Mouse (Mus musculus): ENCODE measurements at regions not wholly inside any gene's neighbourhood (a gene's known extent, or its start where the extent isn't known, plus 50 kb on each side); places are given as distances from the start of the nearest gene placed in this dataset.

GRCm38 (mm10) chr9:14134894-14135450, 139.9 kb upstream of the Sesn3 start:
- Histone ChIP-seq H3K9ac (replicated peaks; ENCODE audit: low read length, poor library complexity, severe bottlenecking) (no peak overlapping the region), H3K9me3 (ENCODE audit: low read length) (no peaks in the 10 kb centered on the region), H3K4me3 (ENCODE audit: low read depth, low read length) (no peak overlapping the region), H3K4me1 (ENCODE audit: insufficient read depth, low read length) (no peaks in the 10 kb centered on the region), H3K36me3 (ENCODE audit: insufficient read depth, low read length) (no peaks in the 10 kb centered on the region), H3K27ac (ENCODE audit: low read depth, low read length) (no peak overlapping the region), H3K27me3 (ENCODE audit: insufficient read depth, low read length) (no peaks in the 10 kb centered on the region), H3K4me2 (ENCODE audit: low read depth, low read length, poor library complexity, severe bottlenecking) (no peak overlapping the region)
- no peak for ATAC-seq (ENCODE audit: low FRiP score)
- no peak for DNase-seq (ENCODE audit: low spot score)
- 73% methylated on average over 6 of the region's 6 CpGs for WGBS
- no peak for TF ChIP-seq CTCF (IDR thresholded peaks at IDR 0.05)

GRCm38 (mm10) chr9:14141321-14141720, 133.5 kb upstream of the Sesn3 start:
- H3K4me1 ChIP-seq (ENCODE audit: insufficient read depth, low read length) = no peaks in the 10 kb centered on the region
- H3K9me3 ChIP-seq (ENCODE audit: low read length) = no peaks in the 10 kb centered on the region
- H3K36me3 ChIP-seq (ENCODE audit: insufficient read depth, low read length) = no peaks in the 10 kb centered on the region
- no peak overlapping the region for H3K27ac ChIP-seq (ENCODE audit: low read depth, low read length)
- ATAC-seq (ENCODE audit: low FRiP score) (no peak), DNase-seq (ENCODE audit: low spot score) (no peak)
- no peak overlapping the region for H3K4me3 ChIP-seq (ENCODE audit: low read depth, low read length)
- H3K27me3 ChIP-seq (ENCODE audit: insufficient read depth, low read length) = no peaks in the 10 kb centered on the region
- H3K9ac ChIP-seq (replicated peaks; ENCODE audit: low read length, poor library complexity, severe bottlenecking) = no peak overlapping the region
- H3K4me2 ChIP-seq (ENCODE audit: low read depth, low read length, poor library complexity, severe bottlenecking) = no peak overlapping the region
- 87% methylated on average over 4 of the region's 4 CpGs for WGBS
- no peak for TF ChIP-seq CTCF (IDR thresholded peaks at IDR 0.05)

GRCm38 (mm10) chr9:14143988-14144387, 130.9 kb upstream of the Sesn3 start:
- Histone ChIP-seq H3K9me3 (ENCODE audit: low read length) (no peaks in the 10 kb centered on the region), H3K4me2 (ENCODE audit: low read depth, low read length, poor library complexity, severe bottlenecking) (no peak overlapping the region), H3K9ac (replicated peaks; ENCODE audit: low read length, poor library complexity, severe bottlenecking) (no peak overlapping the region), H3K27me3 (ENCODE audit: insufficient read depth, low read length) (no peaks in the 10 kb centered on the region), H3K4me1 (ENCODE audit: insufficient read depth, low read length) (no peaks in the 10 kb centered on the region), H3K36me3 (ENCODE audit: insufficient read depth, low read length) (no peaks in the 10 kb centered on the region), H3K4me3 (ENCODE audit: low read depth, low read length) (no peak overlapping the region), H3K27ac (ENCODE audit: low read depth, low read length) (no peak overlapping the region)
- DNase-seq (ENCODE audit: low spot score) (no peak), ATAC-seq (ENCODE audit: low FRiP score) (no peak)
- TF ChIP-seq CTCF (IDR thresholded peaks at IDR 0.05) = no peak
- 79% methylated on average over 2 of the region's 2 CpGs for WGBS

GRCm38 (mm10) chr9:14147088-14147487, 127.8 kb upstream of the Sesn3 start:
- no peaks in the 10 kb centered on the region for H3K27me3 ChIP-seq (ENCODE audit: insufficient read depth, low read length)
- H3K36me3 ChIP-seq (ENCODE audit: insufficient read depth, low read length) = no peaks in the 10 kb centered on the region
- H3K4me3 ChIP-seq (ENCODE audit: low read depth, low read length) = no peak overlapping the region
- H3K9me3 ChIP-seq (ENCODE audit: low read length) = no peaks in the 10 kb centered on the region
- WGBS = 86% methylated on average over 7 of the region's 7 CpGs
- DNase-seq (ENCODE audit: low spot score) = no peak
- H3K9ac ChIP-seq (replicated peaks; ENCODE audit: low read length, poor library complexity, severe bottlenecking) = no peak overlapping the region
- H3K4me2 ChIP-seq (ENCODE audit: low read depth, low read length, poor library complexity, severe bottlenecking) = no peak overlapping the region
- no peaks in the 10 kb centered on the region for H3K4me1 ChIP-seq (ENCODE audit: insufficient read depth, low read length)
- ATAC-seq (ENCODE audit: low FRiP score) = no peak
- no peak for TF ChIP-seq CTCF (IDR thresholded peaks at IDR 0.05)
- no peak overlapping the region for H3K27ac ChIP-seq (ENCODE audit: low read depth, low read length)

GRCm38 (mm10) chr9:14147731-14148130, 127.1 kb upstream of the Sesn3 start:
- WGBS = 77% methylated on average over 4 of the region's 4 CpGs
- H3K4me1 ChIP-seq (ENCODE audit: insufficient read depth, low read length) = no peaks in the 10 kb centered on the region

GRCm38 (mm10) chr9:14150288-14150687, 124.6 kb upstream of the Sesn3 start:
- Histone ChIP-seq H3K9me3 (ENCODE audit: low read length) (no peaks in the 10 kb centered on the region), H3K4me3 (ENCODE audit: low read depth, low read length) (no peak overlapping the region), H3K27me3 (ENCODE audit: insufficient read depth, low read length) (no peaks in the 10 kb centered on the region), H3K36me3 (ENCODE audit: insufficient read depth, low read length) (no peaks in the 10 kb centered on the region), H3K4me1 (ENCODE audit: insufficient read depth, low read length) (no peaks in the 10 kb centered on the region), H3K4me2 (ENCODE audit: low read depth, low read length, poor library complexity, severe bottlenecking) (no peak overlapping the region), H3K27ac (ENCODE audit: low read depth, low read length) (no peak overlapping the region), H3K9ac (replicated peaks; ENCODE audit: low read length, poor library complexity, severe bottlenecking) (no peak overlapping the region)
- no peak for ATAC-seq (ENCODE audit: low FRiP score)
- no peak for DNase-seq (ENCODE audit: low spot score)
- no peak for TF ChIP-seq CTCF (IDR thresholded peaks at IDR 0.05)
- 84% methylated on average over 9 of the region's 9 CpGs for WGBS

More at GRCm38 (mm10) chr9:14147731-14148130, 127.1 kb upstream of the Sesn3 start:
- Histone ChIP-seq H3K27ac (ENCODE audit: low read depth, low read length) (no peak overlapping the region), H3K9ac (replicated peaks; ENCODE audit: low read length, poor library complexity, severe bottlenecking) (no peak overlapping the region), H3K9me3 (ENCODE audit: low read length) (no peaks in the 10 kb centered on the region), H3K27me3 (ENCODE audit: insufficient read depth, low read length) (no peaks in the 10 kb centered on the region), H3K4me2 (ENCODE audit: low read depth, low read length, poor library complexity, severe bottlenecking) (no peak overlapping the region), H3K4me3 (ENCODE audit: low read depth, low read length) (no peak overlapping the region), H3K36me3 (ENCODE audit: insufficient read depth, low read length) (no peaks in the 10 kb centered on the region)
- no peak for TF ChIP-seq CTCF (IDR thresholded peaks at IDR 0.05)
- DNase-seq (ENCODE audit: low spot score) = no peak
- no peak for ATAC-seq (ENCODE audit: low FRiP score)
